Mouse (Mus musculus): ENCODE measurements at regions not wholly inside any gene's neighbourhood (a gene's known extent, or its start where the extent isn't known, plus 50 kb on each side); places are given as distances from the start of the nearest gene placed in this dataset.
"Not testable (repeated sequence)": the region's sequence is repeated elsewhere in the genome, so short reads cannot be mapped to it uniquely, and the experiment has no call there.

GRCm38 (mm10) chr5:142281997-142282396 is 119.3 kb upstream of the Foxk1 start:
- Histone ChIP-seq H3K9ac (replicated peaks; ENCODE audit: low read depth, low read length) (no peak overlapping the region), H3K4me3 (ENCODE audit: low read depth, low read length) (no peak overlapping the region), H3K4me2 (ENCODE audit: low read depth, low read length) (no peak overlapping the region), H3K4me1 (ENCODE audit: control insufficient read depth, insufficient read depth) (no peaks in the 10 kb centered on the region), H3K27ac (ENCODE audit: low read depth) (no peak overlapping the region), H3K27me3 (ENCODE audit: control insufficient read depth, insufficient read depth, low read length) (no peaks in the 10 kb centered on the region), H3K9me3 (replicated peaks; ENCODE audit: control insufficient read depth, low read length) (peaks cover 15% of the 10 kb centered on the region; the same call in 1 of the 2 replicates), H3K36me3 (replicated peaks; ENCODE audit: control insufficient read depth, insufficient read depth, low read length) (no peaks in the 10 kb centered on the region)
- TF ChIP-seq EP300 (IDR thresholded peaks at IDR 0.05; ENCODE audit: low read depth): no peak
- no peak for TF ChIP-seq CTCF (IDR thresholded peaks at IDR 0.05; ENCODE audit: low read depth)
- DNase-seq (ENCODE audit: low spot score) (no peak), ATAC-seq (ENCODE audit: insufficient read depth, low read depth) (no peak)
- WGBS: 69% methylated on average over 9 of the region's 9 CpGs

GRCm38 (mm10) chr5:142287981-142288380 is 113.3 kb upstream of the Foxk1 start:
- no peaks in the 10 kb centered on the region for H3K4me1 ChIP-seq (ENCODE audit: control insufficient read depth, insufficient read depth)
- WGBS: 76% methylated on average over 2 of the region's 2 CpGs
- DNase-seq (ENCODE audit: low spot score): no peak

DNA sequence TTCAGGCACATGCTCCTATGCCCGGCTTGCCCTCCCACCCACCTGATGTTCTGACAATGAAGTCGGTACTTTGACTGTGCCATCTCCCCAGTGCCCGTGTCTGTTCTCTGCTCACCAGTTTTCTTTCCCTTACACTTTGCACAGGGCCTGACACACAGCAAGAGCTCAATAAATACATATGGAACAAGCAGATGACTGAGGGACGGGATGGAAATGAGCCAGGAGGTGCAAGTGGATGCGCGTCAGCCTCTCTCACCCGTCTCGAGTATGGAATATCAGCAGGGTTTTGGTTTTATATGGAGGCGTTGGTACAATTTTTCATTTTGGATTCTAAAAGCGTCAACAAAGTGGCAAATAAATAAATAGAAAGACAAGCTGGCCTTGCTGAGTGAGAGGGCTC is 109.8 kb upstream of the Foxk1 start:
- Histone ChIP-seq H3K27ac (ENCODE audit: low read depth) (no peak overlapping the region), H3K9ac (replicated peaks; ENCODE audit: low read depth, low read length) (no peak overlapping the region), H3K4me1 (ENCODE audit: control insufficient read depth, insufficient read depth) (no peaks in the 10 kb centered on the region), H3K4me3 (ENCODE audit: low read depth, low read length) (no peak overlapping the region), H3K9me3 (replicated peaks; ENCODE audit: control insufficient read depth, low read length) (0 out of 2 replicates have a peak, but pooled peaks cover 7% of the 10 kb centered on the region), H3K36me3 (replicated peaks; ENCODE audit: control insufficient read depth, insufficient read depth, low read length) (no peaks in the 10 kb centered on the region), H3K27me3 (ENCODE audit: control insufficient read depth, insufficient read depth, low read length) (no peaks in the 10 kb centered on the region), H3K4me2 (ENCODE audit: low read depth, low read length) (no peak overlapping the region)
- no peak for ATAC-seq (ENCODE audit: insufficient read depth, low read depth)
- TF ChIP-seq EP300 (IDR thresholded peaks at IDR 0.05; ENCODE audit: low read depth): no peak
- WGBS: 84% methylated on average over 10 of the region's 10 CpGs
- DNase-seq (ENCODE audit: low spot score): no peak

More at GRCm38 (mm10) chr5:142287981-142288380, 113.3 kb upstream of the Foxk1 start:
- ATAC-seq (ENCODE audit: insufficient read depth, low read depth): no peak
- Histone ChIP-seq H3K4me3 (ENCODE audit: low read depth, low read length) (no peak overlapping the region), H3K36me3 (replicated peaks; ENCODE audit: control insufficient read depth, insufficient read depth, low read length) (no peaks in the 10 kb centered on the region), H3K27ac (ENCODE audit: low read depth) (no peak overlapping the region), H3K4me2 (ENCODE audit: low read depth, low read length) (no peak overlapping the region), H3K9ac (replicated peaks; ENCODE audit: low read depth, low read length) (no peak overlapping the region), H3K9me3 (replicated peaks; ENCODE audit: control insufficient read depth, low read length) (peaks cover 19% of the 10 kb centered on the region; the same call in 1 of the 2 replicates), H3K27me3 (ENCODE audit: control insufficient read depth, insufficient read depth, low read length) (no peaks in the 10 kb centered on the region)
- no peak for TF ChIP-seq EP300 (IDR thresholded peaks at IDR 0.05; ENCODE audit: low read depth)
- TF ChIP-seq CTCF (IDR thresholded peaks at IDR 0.05; ENCODE audit: low read depth): no peak

DNA sequence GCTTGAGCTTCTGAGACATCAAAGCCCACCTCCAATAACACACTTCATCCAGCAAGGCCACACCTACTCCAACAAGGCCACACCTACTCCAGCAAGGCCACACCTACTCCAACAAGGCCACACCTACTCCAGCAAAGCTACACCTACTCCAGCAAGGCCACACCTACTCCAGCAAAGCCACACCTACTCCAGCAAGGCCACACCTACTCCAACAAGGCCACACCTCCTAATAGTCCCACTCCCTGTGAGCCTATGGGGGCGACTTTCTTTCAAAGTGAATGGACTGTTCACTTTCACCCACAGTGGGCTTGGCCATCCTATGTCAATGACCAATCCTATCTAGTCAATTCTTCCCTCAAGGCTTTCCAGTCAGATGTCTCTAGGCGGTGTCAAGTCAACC is 104.9 kb upstream of the Foxk1 start:
- ATAC-seq (ENCODE audit: insufficient read depth, low read depth); H3K27me3 ChIP-seq (ENCODE audit: control insufficient read depth, insufficient read depth, low read length); H3K4me2 ChIP-seq (ENCODE audit: low read depth, low read length): not testable (repeated sequence)

GRCm38 (mm10) chr5:142299621-142300020 is 101.7 kb upstream of the Foxk1 start:
- TF ChIP-seq EP300 (IDR thresholded peaks at IDR 0.05; ENCODE audit: low read depth) (no peak), CTCF (IDR thresholded peaks at IDR 0.05; ENCODE audit: low read depth) (no peak)
- H3K27me3 ChIP-seq (ENCODE audit: control insufficient read depth, insufficient read depth, low read length): no peaks in the 10 kb centered on the region
- no peak overlapping the region for H3K27ac ChIP-seq (ENCODE audit: low read depth)
- H3K4me1 ChIP-seq (ENCODE audit: control insufficient read depth, insufficient read depth): no peaks in the 10 kb centered on the region
- DNase-seq (ENCODE audit: low spot score) (no peak), ATAC-seq (ENCODE audit: insufficient read depth, low read depth) (no peak)
- H3K4me3 ChIP-seq (ENCODE audit: low read depth, low read length): no peak overlapping the region
- no peaks in the 10 kb centered on the region for H3K36me3 ChIP-seq (replicated peaks; ENCODE audit: control insufficient read depth, insufficient read depth, low read length)
- H3K9ac ChIP-seq (replicated peaks; ENCODE audit: low read depth, low read length): no peak overlapping the region
- WGBS: 86% methylated on average over 5 of the region's 5 CpGs
- no peaks in the 10 kb centered on the region for H3K9me3 ChIP-seq (replicated peaks; ENCODE audit: control insufficient read depth, low read length)
- no peak overlapping the region for H3K4me2 ChIP-seq (ENCODE audit: low read depth, low read length)

More for the DNA sequence above, 104.9 kb upstream of the Foxk1 start:
- H3K4me1 ChIP-seq (ENCODE audit: control insufficient read depth, insufficient read depth); H3K4me3 ChIP-seq (ENCODE audit: low read depth, low read length); H3K9ac ChIP-seq (replicated peaks; ENCODE audit: low read depth, low read length); DNase-seq (ENCODE audit: low spot score); H3K9me3 ChIP-seq (replicated peaks; ENCODE audit: control insufficient read depth, low read length); H3K27ac ChIP-seq (ENCODE audit: low read depth); H3K36me3 ChIP-seq (replicated peaks; ENCODE audit: control insufficient read depth, insufficient read depth, low read length): not testable (repeated sequence)
- 82% methylated on average over 2 of the region's 2 CpGs for WGBS

GRCm38 (mm10) chr5:142308511-142308910 is 92.8 kb upstream of the Foxk1 start:
- 89% methylated on average over 3 of the region's 3 CpGs for WGBS
- Histone ChIP-seq H3K27me3 (ENCODE audit: control insufficient read depth, insufficient read depth, low read length) (no peaks in the 10 kb centered on the region), H3K4me3 (ENCODE audit: low read depth, low read length) (no peak overlapping the region), H3K27ac (ENCODE audit: low read depth) (no peak overlapping the region), H3K4me2 (ENCODE audit: low read depth, low read length) (no peak overlapping the region), H3K9ac (replicated peaks; ENCODE audit: low read depth, low read length) (no peak overlapping the region), H3K36me3 (replicated peaks; ENCODE audit: control insufficient read depth, insufficient read depth, low read length) (no peaks in the 10 kb centered on the region), H3K4me1 (ENCODE audit: control insufficient read depth, insufficient read depth) (no peaks in the 10 kb centered on the region), H3K9me3 (replicated peaks; ENCODE audit: control insufficient read depth, low read length) (0 out of 2 replicates have a peak, but pooled peaks cover 10% of the 10 kb centered on the region)
- DNase-seq (ENCODE audit: low spot score): no peak
- TF ChIP-seq EP300 (IDR thresholded peaks at IDR 0.05; ENCODE audit: low read depth) (no peak), CTCF (IDR thresholded peaks at IDR 0.05; ENCODE audit: low read depth) (no peak)
- ATAC-seq (ENCODE audit: insufficient read depth, low read depth): no peak
